Mouse (Mus musculus) kidney, adult 2 months (tissue): ENCODE results near the gene Fbxo41.

Experiments
- CTCF ChIP-seq: fragments of 200-500 bp; conservative IDR thresholded peaks from 2 replicates; pipeline ENCODE4 v1.5.1; 2011; ENCODE audit warnings: low read depth, mild to moderate bottlenecking, control low read depth, low read length, moderate library complexity, mixed read lengths; ENCODE audit not compliant: insufficient read depth, insufficient read length
- POLR2A ChIP-seq: fragments of 200-500 bp; IDR thresholded peaks from one replicate; pipeline ENCODE4 v1.6.1; 2011; ENCODE audit warnings: low read depth, low read length, control low read depth

DNA sequence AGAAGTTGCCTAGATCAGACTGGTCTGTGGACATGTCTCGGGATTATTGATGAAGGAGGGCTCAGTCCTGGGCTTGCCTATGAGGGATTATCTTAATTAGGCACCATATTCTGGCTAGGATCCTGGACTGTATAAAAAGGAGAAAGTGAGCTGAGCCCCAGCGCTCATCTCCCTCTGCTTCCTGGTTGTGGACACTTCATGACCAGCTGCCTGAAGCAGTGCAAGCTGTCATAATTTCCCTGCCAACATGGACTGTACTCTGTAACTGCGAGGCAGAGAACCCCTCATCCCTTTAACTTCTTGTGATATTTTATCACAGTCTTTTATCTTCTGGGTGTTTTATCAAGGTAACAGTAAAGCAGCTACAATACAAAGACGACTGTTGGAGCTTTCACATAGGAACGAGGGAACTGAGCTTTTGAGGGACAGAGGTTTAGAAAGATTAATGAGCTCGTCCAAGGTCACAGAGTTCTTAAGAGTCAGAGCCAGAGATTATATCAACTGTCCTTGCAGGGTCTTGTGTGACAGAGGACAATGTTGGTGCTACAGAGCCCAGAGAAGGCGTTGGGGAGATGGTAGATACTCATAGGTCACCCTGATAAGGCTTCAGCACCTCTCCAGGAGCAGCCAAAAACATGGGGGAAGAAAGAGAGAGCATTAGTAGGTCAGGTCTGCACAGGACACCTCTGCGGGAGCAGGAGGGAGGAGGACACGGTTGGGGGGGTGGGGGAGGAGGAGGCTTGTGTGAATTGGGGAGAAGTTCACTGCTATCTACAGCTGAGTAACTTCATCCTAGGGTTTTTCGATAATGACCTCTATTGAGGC is 40.8 kb upstream of the Fbxo41 start:
- TF ChIP-seq POLR2A (no peak), CTCF (no peak)
